Mouse (Mus musculus) hematopoietic stem cell, adult 5-6 weeks (primary cell): ENCODE results near the gene Efemp2. TPM values are rescaled to one million over a fixed set of nuclear protein-coding genes. Genes with fewer than 3 reads are reported as not detected.
A peak's percentile ranks its signal among the peaks of the same experiment; 100 is the strongest.
"Not testable (repeated sequence)": the region's sequence is repeated elsewhere in the genome, so short reads cannot be mapped to it uniquely, and the experiment has no call there.

Experiments
- ATAC-seq, 2 experiments: fragments of 125-278 bp in 1 of 2; replicated peaks in 1 of 2; 2 replicates each; pipeline ENCODE4 v1.8.0; 2016 to 2017; ENCODE audit warnings: inconsistent platforms in 2 of 2, mild to moderate bottlenecking in 2 of 2, moderate number of reproducible peaks in 2 of 2, low read depth in 1 of 2, moderate TSS enrichment in 1 of 2; ENCODE audit not compliant: low FRiP score in 2 of 2, poor library complexity in 2 of 2, severe bottlenecking in 2 of 2, insufficient read depth in 1 of 2, low TSS enrichment in 1 of 2
- total RNA-seq: library from RNA; stranded (forward); fragments of 172-1452, 232-1000 nt; gene quantifications from 2 replicates; pipeline ENCODE4 v1.2.3, GENCODE M21; 2017

The Efemp2 gene
- total RNA-seq, 1 experiment from 2014 or later, result not detected

GRCm38 (mm10) chr19:5487768-5488550, 14.2 kb downstream of the Efemp2 start, which contains the start of gene Mus81:
Gene Mus81, minus strand, starts transcription at chr19:5488402.
- ATAC-seq, result peak; percentile 37 to 54

- ATAC-seq, result peak; percentile 61 to 70
Observed at GRCm38 (mm10) chr19:5488878-5489571, 15.3 kb downstream of the Efemp2 start.

- ATAC-seq, result not testable (repeated sequence)
Observed at GRCm38 (mm10) chr19:5489721-5490120, 16.0 kb downstream of the Efemp2 start.

- peak; percentile 40 to 44 for ATAC-seq
Observed at GRCm38 (mm10) chr19:5490313-5490897, 16.7 kb downstream of the Efemp2 start, which contains the start of gene Cfl1. Gene Cfl1, plus strand, starts transcription at chr19:5490455.

GRCm38 (mm10) chr19:5490898-5491708, 17.3 kb downstream of the Efemp2 start:
- ATAC-seq, result peak; percentile 35 to 43

GRCm38 (mm10) chr19:5492641-5493040, 18.9 kb downstream of the Efemp2 start:
- ATAC-seq, result no peak

GRCm38 (mm10) chr19:5493301-5493721, 19.6 kb downstream of the Efemp2 start:
- ATAC-seq, result not testable (repeated sequence)

- ATAC-seq, result no peak
Observed at GRCm38 (mm10) chr19:5494314-5494713, 20.6 kb downstream of the Efemp2 start.

GRCm38 (mm10) chr19:5495353-5496051, 21.7 kb downstream of the Efemp2 start:
- no peak for ATAC-seq

- ATAC-seq, result no peak
Observed at GRCm38 (mm10) chr19:5496052-5496370, 22.3 kb downstream of the Efemp2 start.

- ATAC-seq, result no peak
Observed at GRCm38 (mm10) chr19:5500330-5500875, 26.6 kb downstream of the Efemp2 start.

- ATAC-seq, result no peak
Observed at GRCm38 (mm10) chr19:5503687-5504086, 29.9 kb downstream of the Efemp2 start, which contains the start of gene 1700020D05Rik. Gene 1700020D05Rik, minus strand, starts transcription at chr19:5503787.

GRCm38 (mm10) chr19:5510031-5511026, 36.6 kb downstream of the Efemp2 start, which contains the start of gene Snx32:
Gene Snx32, minus strand, starts transcription at chr19:5510538.
- ATAC-seq, result peak; percentile 95

- no peak for ATAC-seq
Observed at GRCm38 (mm10) chr19:5511074-5511632, 37.4 kb downstream of the Efemp2 start.
